Mouse (Mus musculus) kidney, postnatal 0 days (tissue): ENCODE measurements at regions not wholly inside any gene's neighbourhood (a gene's known extent, or its start where the extent isn't known, plus 50 kb on each side); places are given as distances from the start of the nearest gene placed in this dataset.

Source experiments
- ATAC-seq: fragments of 200-750 bp; cut with Nextera tagmentation; replicated peaks from 2 replicates; pipeline ENCODE4 v1.8.0; 2017; ENCODE audit warnings: low read depth, moderate number of reproducible peaks, moderate TSS enrichment, moderate library complexity; ENCODE audit not compliant: low FRiP score
- DNase-seq: peaks from one replicate; pipeline ENCODE4 v3.0.0-alpha.2; 2016; ENCODE audit warnings: low spot score
- H3K27ac ChIP-seq: fragments of 300-500 bp; sonication (generic); 2 replicates; pipeline ENCODE4 v1.5.1; 2014; ENCODE audit warnings: mild to moderate bottlenecking
- H3K27me3 ChIP-seq: fragments of 300-500 bp; sonication (generic); 2 replicates; pipeline ENCODE4 v1.6.1; 2014; ENCODE audit warnings: low read length, mixed read lengths; ENCODE audit not compliant: insufficient read depth
- H3K36me3 ChIP-seq: fragments of 300-500 bp; sonication (generic); 2 replicates; pipeline ENCODE4 v1.6.1; 2014; ENCODE audit warnings: low read length, mixed read lengths; ENCODE audit not compliant: insufficient read depth
- H3K4me1 ChIP-seq: fragments of 300-500 bp; sonication (generic); replicated peaks from 2 replicates; pipeline ENCODE4 v1.6.1; 2014; ENCODE audit warnings: antibody characterized with exemption, low read length, mixed read lengths; ENCODE audit not compliant: insufficient read depth
- H3K4me2 ChIP-seq: fragments of 300-500 bp; sonication (generic); 2 replicates; pipeline ENCODE4 v1.6.1; 2014; ENCODE audit warnings: mild to moderate bottlenecking, low read length, moderate library complexity, mixed read lengths
- H3K4me3 ChIP-seq: fragments of 300-500 bp; sonication (generic); replicated peaks from 2 replicates; pipeline ENCODE4 v1.5.1; 2014; ENCODE audit warnings: low read depth, low read length
- H3K9ac ChIP-seq: fragments of 300-500 bp; sonication (generic); 2 replicates; pipeline ENCODE4 v1.6.1; 2014; ENCODE audit warnings: low read depth, low read length
- H3K9me3 ChIP-seq: fragments of 300-500 bp; sonication (generic); replicated peaks from 2 replicates; pipeline ENCODE4 v1.6.1; 2016; ENCODE audit warnings: low read length, inconsistent platforms, mixed read lengths
- CTCF ChIP-seq: IDR thresholded peaks from 2 replicates; pipeline ENCODE4 v1.5.1; 2016; ENCODE audit warnings: antibody characterized with exemption, low read depth, mild to moderate bottlenecking, moderate library complexity
- WGBS: fragments of 180-500 bp; shearing (Covaris S2); extraction: QIAGEN DNeasy Blood & Tissue Kit; methylation state at CpG from one replicate; pipeline ENCODE4 v1.1.7; 2014; 5-methylcytosine and 5-hydroxymethylcytosine counted together

- Histone ChIP-seq H3K4me1 (no peaks in the 10 kb centered on the region), H3K9me3 (no peaks in the 10 kb centered on the region), H3K4me3 (no peak overlapping the region), H3K36me3 (no peaks in the 10 kb centered on the region), H3K4me2 (no peak overlapping the region), H3K9ac (no peak overlapping the region), H3K27me3 (no peaks in the 10 kb centered on the region), H3K27ac (no peak overlapping the region)
- no peak for TF ChIP-seq CTCF
- 87% methylated on average over 3 of the region's 3 CpGs for WGBS
- DNase-seq, result no peak
- no peak for ATAC-seq
These were observed 639.8 kb downstream of the 1700064H15Rik start for GRCm38 (mm10) chr3:18988662-18989061.

- H3K4me1 ChIP-seq, result no peaks in the 10 kb centered on the region
- no peak overlapping the region for H3K9ac ChIP-seq
- H3K27me3 ChIP-seq, result no peaks in the 10 kb centered on the region
- H3K36me3 ChIP-seq, result no peaks in the 10 kb centered on the region
- TF ChIP-seq CTCF, result no peak
- DNase-seq (no peak), ATAC-seq (no peak)
- H3K9me3 ChIP-seq, result no peaks in the 10 kb centered on the region
- WGBS, result 65% methylated on average over 13 of the region's 13 CpGs
- H3K4me2 ChIP-seq, result no peak overlapping the region
- no peak overlapping the region for H3K27ac ChIP-seq
- H3K4me3 ChIP-seq, result no peak overlapping the region
These were observed 638.8 kb downstream of the 1700064H15Rik start for GRCm38 (mm10) chr3:18989577-18990240.

- 70% methylated on average over 5 of the region's 5 CpGs for WGBS
- Histone ChIP-seq H3K4me1 (no peaks in the 10 kb centered on the region), H3K4me2 (no peak overlapping the region), H3K4me3 (no peak overlapping the region), H3K9ac (no peak overlapping the region), H3K9me3 (no peaks in the 10 kb centered on the region), H3K27ac (no peak overlapping the region), H3K27me3 (no peaks in the 10 kb centered on the region), H3K36me3 (no peaks in the 10 kb centered on the region)
- DNase-seq, result no peak
- no peak for ATAC-seq
- no peak for TF ChIP-seq CTCF
These were observed 628.3 kb downstream of the 1700064H15Rik start for GRCm38 (mm10) chr3:19000179-19000578.

DNA sequence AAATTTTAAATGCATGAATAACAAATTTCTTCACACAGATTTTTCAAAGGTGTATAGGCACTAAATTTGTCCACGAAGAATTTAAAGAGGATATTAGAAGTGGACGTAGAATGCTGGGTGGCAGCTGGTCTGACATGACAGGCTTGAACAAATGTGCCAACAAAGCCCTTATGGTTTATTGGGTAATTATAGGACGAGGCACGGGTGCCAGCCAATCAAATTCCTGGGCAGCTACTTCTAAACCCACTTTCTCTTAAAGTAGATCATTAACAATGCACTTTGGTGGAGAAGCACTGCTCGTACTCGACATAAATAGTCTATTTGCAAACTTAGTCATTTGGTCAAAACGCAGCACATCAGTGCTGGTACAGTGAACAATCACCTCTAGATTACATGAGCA lies 626.4 kb downstream of the 1700064H15Rik start:
- H3K4me3 ChIP-seq, result no peak overlapping the region
- H3K9ac ChIP-seq, result no peak overlapping the region
- TF ChIP-seq CTCF, result no peak
- no peaks in the 10 kb centered on the region for H3K4me1 ChIP-seq
- H3K36me3 ChIP-seq, result no peaks in the 10 kb centered on the region
- H3K4me2 ChIP-seq, result no peak overlapping the region
- 33% methylated on average over 7 of the region's 7 CpGs for WGBS
- no peak overlapping the region for H3K27ac ChIP-seq
- ATAC-seq (no peak), DNase-seq (no peak)
- H3K9me3 ChIP-seq, result no peaks in the 10 kb centered on the region
- H3K27me3 ChIP-seq, result no peaks in the 10 kb centered on the region

GRCm38 (mm10) chr3:19004792-19005191 lies 623.7 kb downstream of the 1700064H15Rik start:
- TF ChIP-seq CTCF, result no peak
- no peak for ATAC-seq
- no peak for DNase-seq
- H3K4me1 ChIP-seq, result no peaks in the 10 kb centered on the region
- H3K27ac ChIP-seq, result no peak overlapping the region
- H3K9me3 ChIP-seq, result no peaks in the 10 kb centered on the region
- no peak overlapping the region for H3K4me3 ChIP-seq
- WGBS, result 82% methylated on average over 1 of the region's 1 CpGs
- H3K9ac ChIP-seq, result no peak overlapping the region
- H3K36me3 ChIP-seq, result no peaks in the 10 kb centered on the region
- H3K4me2 ChIP-seq, result no peak overlapping the region
- no peaks in the 10 kb centered on the region for H3K27me3 ChIP-seq

GRCm38 (mm10) chr3:19044566-19044965 lies 583.9 kb downstream of the 1700064H15Rik start:
- Histone ChIP-seq H3K27ac (no peak overlapping the region), H3K36me3 (no peaks in the 10 kb centered on the region), H3K4me1 (no peaks in the 10 kb centered on the region), H3K9me3 (no peaks in the 10 kb centered on the region), H3K27me3 (no peaks in the 10 kb centered on the region), H3K4me2 (no peak overlapping the region), H3K9ac (no peak overlapping the region), H3K4me3 (no peak overlapping the region)
- TF ChIP-seq CTCF, result no peak
- WGBS, result 58% methylated on average over 3 of the region's 3 CpGs
- DNase-seq (no peak), ATAC-seq (no peak)

DNA sequence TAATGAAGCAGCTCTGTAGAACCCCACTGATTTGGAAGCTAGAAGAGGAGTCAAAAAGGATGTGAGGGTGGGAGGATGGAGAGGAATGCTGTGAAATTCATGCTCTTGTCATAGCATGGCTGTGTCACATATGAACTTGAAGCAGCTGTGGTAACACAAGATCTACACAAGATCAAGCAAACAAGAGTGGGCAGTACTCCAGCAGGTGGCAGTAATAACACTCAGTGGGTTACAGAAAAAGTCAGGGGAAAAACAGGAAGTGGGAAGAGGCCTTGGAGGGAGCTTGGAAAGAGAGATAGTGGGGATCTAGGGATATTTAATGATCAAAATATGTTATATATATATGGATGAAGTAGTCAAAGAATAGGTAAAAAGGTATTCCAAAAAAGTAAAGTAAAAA lies 582.5 kb downstream of the 1700064H15Rik start:
- H3K4me2 ChIP-seq, result no peak overlapping the region
- no peak overlapping the region for H3K9ac ChIP-seq
- peak; percentile 45; the same call in 1 of the 2 replicates for TF ChIP-seq CTCF
- ATAC-seq (no peak), DNase-seq (no peak)
- H3K36me3 ChIP-seq, result no peaks in the 10 kb centered on the region
- no peak overlapping the region for H3K27ac ChIP-seq
- H3K4me3 ChIP-seq, result no peak overlapping the region
- H3K9me3 ChIP-seq, result no peaks in the 10 kb centered on the region
- no peaks in the 10 kb centered on the region for H3K27me3 ChIP-seq
- no peaks in the 10 kb centered on the region for H3K4me1 ChIP-seq
